Mouse (Mus musculus) splenic B cell, adult 2 months (primary cell): ENCODE data around the gene Heg1.

Experiments
- DNase-seq: peaks from one replicate; pipeline ENCODE4 v3.0.0-alpha.2; 2011; ENCODE audit warnings: low read depth, low spot score
- H3K27me3 ChIP-seq: 2 replicates; pipeline ENCODE4 v1.6.1; 2012; ENCODE audit warnings: mild to moderate bottlenecking, low read length, moderate library complexity, mixed read lengths; ENCODE audit not compliant: control insufficient read depth, poor library complexity, insufficient read depth, severe bottlenecking
- H3K36me3 ChIP-seq: 2 replicates; pipeline ENCODE4 v1.6.1; 2012; ENCODE audit warnings: mild to moderate bottlenecking, low read length, moderate library complexity, mixed read lengths; ENCODE audit not compliant: control insufficient read depth, poor library complexity, insufficient read depth, severe bottlenecking

Heg1 gene

DNA sequence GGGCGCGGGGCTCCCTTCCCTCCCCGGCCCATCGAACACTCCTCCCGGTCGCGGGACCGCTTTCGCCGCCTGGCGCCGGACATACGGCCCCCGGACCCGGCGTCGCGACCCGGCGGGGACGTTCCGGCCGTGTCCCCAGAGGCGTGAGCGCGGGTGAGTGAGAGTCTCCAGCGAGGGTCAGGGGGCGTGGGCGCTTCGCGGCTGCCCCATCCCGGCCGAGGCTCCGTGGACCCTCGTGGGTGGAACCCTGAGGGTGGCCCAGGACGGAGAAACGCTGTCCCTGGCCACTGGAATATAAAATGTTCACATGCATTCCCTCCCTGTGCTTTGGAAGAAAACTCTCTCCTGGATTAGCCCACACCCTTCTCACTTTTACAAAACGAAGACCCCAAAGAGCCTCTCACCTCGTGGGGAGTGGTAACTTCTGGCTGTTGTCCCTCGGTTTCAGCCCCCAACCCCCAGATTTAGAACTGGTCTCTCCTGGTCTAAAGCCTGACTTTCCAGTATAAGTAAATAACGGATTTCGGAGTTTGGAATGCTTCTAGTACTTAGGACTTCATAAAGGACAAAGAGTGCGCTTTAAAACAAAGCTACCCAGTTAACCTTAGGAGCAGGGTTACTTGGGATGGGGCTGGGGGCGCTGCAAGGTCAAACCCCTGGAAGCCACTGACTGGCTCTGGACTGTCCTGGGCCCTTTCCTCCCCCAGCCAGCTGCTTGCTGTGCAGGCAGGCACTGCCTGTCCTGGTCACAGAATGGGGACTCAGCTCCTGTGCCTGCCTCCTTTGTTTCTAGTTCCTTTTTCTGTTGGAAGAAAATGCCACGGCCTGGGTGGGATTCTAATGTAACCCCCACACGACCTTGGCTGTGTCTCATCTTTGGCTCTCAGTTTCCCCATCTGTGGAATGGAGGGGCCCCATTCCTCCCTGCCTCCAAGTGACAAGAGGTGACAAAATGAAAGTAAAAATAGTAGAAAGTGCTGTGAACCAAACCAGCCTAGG is 832 bp downstream of the Heg1 start:
- peak; percentile 47 for DNase-seq
- H3K36me3 ChIP-seq, result no peaks in the 10 kb centered on the region; the same call in 1 of the 2 replicates

DNA sequence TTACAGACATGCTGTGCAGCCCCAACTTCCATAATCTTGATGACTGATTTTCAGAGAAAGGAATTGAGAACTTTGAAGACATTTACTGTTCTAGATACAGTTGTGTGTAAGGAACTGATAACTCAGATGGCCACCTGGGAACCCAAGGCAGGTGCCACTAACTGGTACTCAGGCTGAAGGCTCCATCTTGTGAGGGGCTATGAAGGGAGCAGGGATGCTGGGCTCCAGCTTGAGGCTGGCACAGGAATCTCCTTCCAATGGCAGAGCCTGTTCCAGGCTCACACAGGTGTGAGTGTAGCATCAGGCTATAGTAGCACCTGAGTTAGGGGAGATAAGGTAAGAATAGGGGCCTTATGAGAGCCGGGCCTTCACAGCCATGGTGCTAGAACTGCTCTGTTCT is 1.9 kb downstream of the Heg1 start:
- H3K36me3 ChIP-seq, result no peaks in the 10 kb centered on the region; the same call in 1 of the 2 replicates
- H3K27me3 ChIP-seq, result no peaks in the 10 kb centered on the region
- peak; percentile 18 for DNase-seq

More for the DNA sequence above, 832 bp downstream of the Heg1 start:
- H3K27me3 ChIP-seq, result no peaks in the 10 kb centered on the region

DNA sequence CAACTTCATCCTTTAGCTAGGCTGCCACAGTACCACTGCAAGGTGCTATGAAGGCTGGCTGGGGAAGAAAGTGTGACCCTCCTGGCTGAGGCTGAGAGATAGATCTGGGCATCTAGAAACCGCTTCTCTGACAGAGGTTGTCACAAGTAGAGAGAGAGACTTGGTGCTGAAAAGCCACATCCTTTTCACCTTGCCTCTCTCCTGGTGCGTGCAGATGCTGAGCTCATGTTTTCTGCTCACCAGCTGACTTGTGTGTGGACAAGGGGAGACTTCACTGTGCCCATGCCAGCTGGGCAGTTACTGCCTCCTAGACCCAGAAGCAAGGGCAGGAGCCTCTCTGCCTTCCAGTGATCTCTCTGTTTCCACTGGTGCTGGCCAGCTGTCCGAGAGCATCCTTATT is 3.6 kb downstream of the Heg1 start:
- DNase-seq, result peak; percentile 63
- no peaks in the 10 kb centered on the region; the same call in 1 of the 2 replicates for H3K36me3 ChIP-seq

DNA sequence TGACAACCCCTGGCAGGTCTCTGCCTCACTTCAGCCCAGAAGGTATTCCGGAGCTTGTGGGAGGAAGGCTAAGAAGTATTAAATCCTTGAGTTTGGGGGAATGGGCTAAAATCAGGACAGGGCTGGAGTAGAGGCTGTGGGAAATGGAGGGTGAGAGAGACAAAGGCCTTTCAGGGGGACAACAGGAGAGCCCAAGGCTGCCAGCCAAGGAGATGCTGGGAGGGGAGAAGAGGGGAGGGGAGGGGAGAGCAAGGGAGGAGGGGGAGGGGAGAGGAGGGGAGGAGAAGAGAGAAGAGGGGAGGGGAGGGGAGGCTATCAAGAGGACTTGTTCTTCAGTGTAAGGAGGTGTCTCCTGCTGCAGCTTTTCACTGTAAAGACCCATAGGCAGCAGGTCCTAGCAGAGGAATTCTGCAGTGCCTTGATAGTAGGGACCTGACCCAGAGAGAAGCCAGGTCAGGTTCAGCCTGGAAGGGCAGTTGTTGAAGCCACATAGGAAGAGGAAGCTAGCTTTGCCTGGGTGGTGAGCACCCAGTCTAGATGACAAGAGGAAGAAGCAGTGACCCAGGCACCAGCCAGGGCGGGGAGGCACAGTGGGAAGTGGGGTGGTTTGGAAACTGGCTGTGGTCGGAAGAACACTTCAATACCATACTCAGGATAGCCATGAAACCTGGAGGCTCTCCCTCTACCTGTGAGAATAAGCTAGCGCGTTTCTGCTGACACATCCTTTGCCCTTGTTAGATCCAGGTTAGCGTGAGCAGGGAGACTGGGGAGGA is 7.0 kb downstream of the Heg1 start:
- no peaks in the 10 kb centered on the region for H3K27me3 ChIP-seq
- no peaks in the 10 kb centered on the region; the same call in 1 of the 2 replicates for H3K36me3 ChIP-seq
- peak; percentile 82 for DNase-seq

More for the DNA sequence above, 3.6 kb downstream of the Heg1 start:
- H3K27me3 ChIP-seq, result no peaks in the 10 kb centered on the region

DNA sequence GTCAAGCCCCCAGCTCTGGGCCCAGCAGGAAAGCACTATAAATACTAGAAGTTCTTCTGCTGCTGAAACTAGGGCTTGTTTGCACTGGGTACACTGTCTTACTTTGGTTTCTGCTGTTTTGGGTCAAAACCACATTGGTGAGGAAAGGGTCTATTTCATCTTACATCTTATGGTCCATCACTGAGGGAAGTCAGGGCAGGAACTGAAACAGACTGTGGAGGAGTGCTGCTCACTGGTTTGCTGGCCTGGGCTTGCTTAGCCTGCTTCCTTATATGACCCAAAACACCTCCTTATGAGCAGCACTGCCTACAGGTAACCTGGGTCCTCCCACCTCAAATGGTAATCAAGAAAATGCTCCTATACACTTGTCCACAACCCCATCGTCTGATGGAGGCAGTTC is 9.4 kb downstream of the Heg1 start:
- Histone ChIP-seq H3K27me3 (no peaks in the 10 kb centered on the region), H3K36me3 (no peaks in the 10 kb centered on the region; the same call in 1 of the 2 replicates)
- DNase-seq, result peak; percentile 62

DNA sequence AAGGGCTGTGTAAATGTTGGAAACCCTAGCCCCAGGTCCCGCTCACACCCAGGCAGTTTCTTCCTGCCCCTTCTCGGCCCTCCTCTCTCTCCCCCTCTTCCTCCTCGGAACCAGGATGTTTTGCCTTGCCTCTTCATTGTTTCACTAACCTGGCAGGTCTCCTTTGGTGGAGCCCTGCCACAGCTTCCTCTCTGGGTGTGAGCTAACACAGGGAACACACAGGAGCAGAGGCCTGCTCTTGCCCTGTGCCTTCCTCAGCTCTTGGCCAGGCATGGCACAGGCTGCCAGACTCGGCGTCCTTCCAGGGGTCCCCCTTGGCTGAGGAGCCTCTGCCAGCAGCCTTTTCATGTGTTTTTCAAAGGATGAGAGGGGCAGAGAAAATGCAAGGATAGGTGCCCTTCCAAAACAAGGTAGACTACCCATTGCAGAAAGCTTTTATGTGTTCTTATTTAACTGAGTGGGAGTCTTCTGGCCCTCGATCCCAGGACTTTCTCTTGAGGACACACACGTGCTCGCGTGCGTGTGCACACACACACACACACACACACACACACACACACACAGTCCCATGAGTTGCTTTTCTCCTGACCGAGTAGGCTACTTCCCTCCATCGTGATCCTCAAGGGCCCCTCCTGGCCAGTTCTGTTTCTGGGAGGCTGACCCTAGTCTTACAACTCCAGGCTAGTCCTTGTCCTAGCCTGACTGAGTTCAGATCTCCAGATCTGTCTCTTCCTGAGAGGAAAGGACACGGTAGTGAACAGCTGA is 12.8 kb downstream of the Heg1 start:
- H3K27me3 ChIP-seq, result no peaks in the 10 kb centered on the region
- H3K36me3 ChIP-seq, result no peaks in the 10 kb centered on the region
- DNase-seq, result peak; percentile 30

DNA sequence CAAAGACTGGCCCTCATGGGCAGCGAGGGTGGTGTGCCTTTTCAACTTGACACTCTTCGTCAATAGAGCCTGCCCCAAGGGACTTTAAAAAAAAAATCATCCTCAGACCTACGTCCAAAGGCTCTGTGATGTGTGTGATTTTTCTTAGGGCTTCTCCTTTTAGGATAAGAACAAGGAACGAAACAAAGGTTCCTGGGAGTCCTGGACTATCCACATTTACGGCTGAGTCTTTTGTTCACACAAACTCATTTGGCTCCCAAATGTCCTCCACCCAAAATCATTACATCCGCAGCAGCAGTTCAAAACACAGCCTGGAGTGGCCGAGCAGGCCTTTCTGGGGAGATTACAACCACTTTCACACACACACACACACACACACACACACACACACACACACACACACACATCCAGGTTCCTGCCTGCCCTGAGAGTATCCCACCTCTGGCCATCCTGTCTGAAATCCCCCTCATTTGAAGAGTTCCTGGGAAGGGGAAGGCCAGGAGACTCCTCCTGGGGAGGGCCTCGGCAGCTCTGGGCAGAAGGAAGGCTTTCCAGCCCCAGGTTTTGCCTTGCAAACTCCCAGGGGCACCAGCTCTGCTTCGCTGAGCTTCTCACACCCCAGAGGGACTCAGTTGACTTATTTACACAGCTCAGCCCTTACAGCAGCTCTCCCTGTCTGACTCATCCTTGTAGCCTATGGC is 13.6 kb downstream of the Heg1 start:
- DNase-seq, result peak; percentile 49
- Histone ChIP-seq H3K36me3 (no peaks in the 10 kb centered on the region), H3K27me3 (no peaks in the 10 kb centered on the region)

DNA sequence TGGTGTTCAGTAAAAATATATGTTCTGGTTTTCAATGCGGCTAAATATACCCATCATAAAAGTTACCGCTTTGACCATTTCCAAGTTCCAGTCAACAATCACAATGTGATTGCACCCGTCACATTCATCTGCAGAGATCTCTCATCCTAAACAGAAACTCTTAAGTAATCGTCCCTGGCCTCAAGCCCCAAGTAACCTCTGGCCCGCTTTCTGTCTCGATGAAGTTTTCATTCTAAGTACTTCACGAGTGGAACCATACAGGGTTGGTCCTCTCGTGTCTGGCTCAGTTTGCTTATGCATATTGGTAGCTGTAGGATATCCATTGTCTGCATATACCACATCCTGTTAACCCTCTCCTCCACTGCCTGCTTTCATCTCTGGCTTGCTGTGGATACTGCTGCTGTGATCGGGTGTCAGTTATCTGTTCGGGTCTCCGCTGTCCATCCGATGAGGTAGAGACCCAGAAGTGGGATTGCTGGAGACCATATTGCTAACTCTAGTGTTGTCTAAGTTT is 14.2 kb downstream of the Heg1 start:
- peak; percentile 36 for DNase-seq
- Histone ChIP-seq H3K27me3 (no peaks in the 10 kb centered on the region), H3K36me3 (no peaks in the 10 kb centered on the region)

DNA sequence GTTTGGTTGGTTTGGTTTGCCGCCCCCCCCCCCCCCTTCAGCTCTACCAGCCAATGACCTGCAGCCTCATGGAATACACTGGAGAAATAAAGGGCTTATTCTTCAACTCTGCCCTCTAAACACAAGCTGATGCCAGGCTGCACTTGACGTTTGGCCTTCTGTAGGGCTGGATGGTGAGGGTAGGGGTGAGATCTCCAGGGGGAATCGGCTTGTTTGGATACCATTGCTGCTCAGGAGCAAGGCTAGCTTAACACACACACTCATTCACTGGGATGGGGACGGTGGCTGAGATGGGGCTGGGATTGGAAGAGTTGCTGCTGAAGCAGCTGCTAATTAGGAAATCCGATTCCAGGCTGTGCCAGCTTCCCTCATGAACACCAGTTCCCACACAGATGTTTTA is 16.4 kb downstream of the Heg1 start:
- no peaks in the 10 kb centered on the region for H3K27me3 ChIP-seq
- DNase-seq, result no peak

DNA sequence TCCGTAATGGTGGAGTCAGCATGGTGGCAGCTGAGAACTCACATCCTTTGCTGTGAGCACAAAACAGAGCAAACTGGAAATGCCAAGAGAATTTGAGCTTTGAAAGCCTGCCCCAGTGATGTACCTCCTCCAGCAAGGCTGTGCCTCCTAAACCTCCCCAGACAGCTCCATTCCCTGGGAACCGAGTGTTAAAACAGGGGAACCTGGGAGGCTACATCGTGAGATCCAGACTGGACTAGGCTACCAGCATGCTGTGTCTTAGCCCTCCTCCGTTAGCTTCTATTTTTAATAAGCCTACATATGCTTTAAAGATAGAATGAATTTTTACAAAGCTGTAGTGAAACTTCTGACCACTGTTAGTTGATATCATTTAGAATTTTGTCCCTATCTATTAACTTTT is 17.7 kb downstream of the Heg1 start:
- H3K27me3 ChIP-seq, result no peaks in the 10 kb centered on the region
- H3K36me3 ChIP-seq, result no peaks in the 10 kb centered on the region
- no peak for DNase-seq

More for the DNA sequence above, 16.4 kb downstream of the Heg1 start:
- no peaks in the 10 kb centered on the region for H3K36me3 ChIP-seq

DNA sequence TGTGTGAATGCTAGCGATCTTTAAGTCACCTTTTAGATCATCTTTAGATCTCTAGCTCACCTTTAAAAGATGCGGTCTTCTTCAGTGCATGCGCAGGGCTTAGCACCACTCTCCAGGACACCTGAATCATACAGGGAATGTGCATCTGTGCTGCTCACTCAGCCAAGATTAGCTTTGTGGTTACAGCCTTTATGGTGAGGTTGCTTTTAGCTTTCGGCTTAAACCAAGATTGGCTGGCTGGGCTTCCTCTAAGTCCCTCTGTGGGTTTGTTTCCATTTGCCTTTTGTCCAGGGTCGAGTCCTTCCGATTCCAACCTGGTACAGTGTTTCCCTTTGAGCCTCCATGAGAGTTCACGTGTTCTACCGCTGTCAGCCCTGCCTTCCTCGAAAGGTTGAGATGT is 20.1 kb downstream of the Heg1 start:
- Histone ChIP-seq H3K36me3 (no peaks in the 10 kb centered on the region), H3K27me3 (no peaks in the 10 kb centered on the region)
- no peak for DNase-seq

DNA sequence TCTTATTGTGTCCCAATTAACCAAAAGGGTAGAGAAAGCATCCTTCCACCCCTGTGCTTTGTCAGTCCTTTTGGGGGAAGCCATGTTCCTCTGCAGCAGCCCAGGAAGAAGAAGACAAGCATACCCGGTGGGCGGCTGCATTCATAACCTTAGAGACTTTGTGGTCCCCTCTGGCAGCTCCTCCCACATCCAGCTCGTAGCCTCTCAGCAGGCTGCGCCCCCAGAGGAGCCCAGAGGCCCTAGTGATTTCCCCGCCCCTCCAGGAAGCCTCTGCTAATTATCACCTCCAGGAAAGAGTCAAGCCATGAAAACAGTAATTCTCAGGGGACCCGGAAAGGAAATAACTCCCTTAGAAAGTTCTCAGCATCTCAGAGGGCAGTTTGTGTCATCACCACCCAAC is 21.1 kb downstream of the Heg1 start:
- DNase-seq, result no peak
- Histone ChIP-seq H3K27me3 (no peaks in the 10 kb centered on the region), H3K36me3 (no peaks in the 10 kb centered on the region)

DNA sequence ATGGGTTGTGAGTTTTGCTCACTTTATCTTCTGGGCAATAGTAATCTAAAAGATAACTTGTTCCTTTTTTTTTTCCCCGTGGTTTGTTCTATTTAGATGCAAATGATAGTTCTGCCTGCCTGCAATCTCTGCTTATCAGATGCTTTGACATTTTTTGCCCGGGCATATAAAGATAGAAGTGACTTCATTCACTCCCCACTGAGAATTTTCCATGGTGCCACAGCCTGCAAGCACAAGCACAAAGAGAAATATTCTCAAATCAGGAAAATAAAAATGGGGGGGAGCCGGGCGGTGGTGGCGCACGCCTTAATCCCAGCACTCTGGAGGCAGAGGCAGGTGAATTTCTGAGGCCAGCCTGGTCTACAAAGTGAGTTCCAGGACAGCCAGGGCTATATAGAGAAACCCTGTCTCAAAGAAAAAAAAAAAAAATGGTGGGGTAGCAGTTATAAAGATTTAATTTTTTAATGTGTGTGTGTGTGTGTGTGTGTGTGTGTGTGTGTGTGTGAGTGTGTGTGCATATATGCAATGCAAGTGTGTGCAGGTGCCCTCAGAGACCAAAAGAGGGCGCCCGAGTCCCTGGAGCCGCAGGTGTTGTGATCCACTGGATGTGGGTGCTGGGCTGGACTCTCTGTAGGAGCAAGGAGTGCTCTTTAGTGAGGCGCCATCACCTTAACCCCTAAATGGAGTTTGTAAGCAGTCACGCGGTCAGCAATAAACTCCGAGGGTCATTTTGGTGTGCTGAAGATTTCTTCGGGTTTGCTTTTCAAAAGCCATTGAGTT is 22.1 kb downstream of the Heg1 start:
- H3K27me3 ChIP-seq, result no peaks in the 10 kb centered on the region
- H3K36me3 ChIP-seq, result no peaks in the 10 kb centered on the region; the same call in 1 of the 2 replicates
- DNase-seq, result no peak
